Mouse (Mus musculus): Measurements from ENCODE around the gene Ppp4r1.

DNA sequence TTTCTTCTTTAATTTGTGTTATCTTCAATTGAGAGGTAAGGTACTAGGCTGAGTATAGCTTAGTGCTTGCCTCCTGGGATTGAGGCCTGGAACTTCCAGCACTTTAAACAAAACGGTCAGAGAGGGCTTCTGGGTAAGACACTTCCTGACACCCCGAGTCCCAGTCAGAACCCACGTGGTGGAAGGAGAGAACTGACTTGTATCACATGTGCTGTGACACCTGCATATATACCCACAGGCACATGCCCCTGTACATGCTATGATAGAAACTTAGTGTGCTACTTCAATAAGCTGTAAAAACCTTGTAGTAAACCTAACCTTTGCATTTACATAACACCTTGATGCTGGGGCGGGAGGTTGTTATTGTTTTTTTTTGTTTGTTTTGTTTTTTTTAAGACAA, 16.1 kb downstream of the Ppp4r1 start:
- TF ChIP-seq CTCF (IDR thresholded peaks at IDR 0.05; ENCODE audit: low read depth) (no peak), EP300 (optimal IDR thresholded peaks at IDR 0.05) (no peak)

Measured in stomach, postnatal 0 days (tissue).